Mouse (Mus musculus) G1E (cell line): ENCODE measurements around the gene Cxcl14. TPM values are rescaled to one million over a fixed set of nuclear protein-coding genes. Genes with fewer than 3 reads are reported as not detected.

Experiments used
- ATAC-seq: 2 replicates; pipeline ENCODE4 v1.8.0; 2016; ENCODE audit warnings: mild to moderate bottlenecking; ENCODE audit not compliant: insufficient number of reproducible peaks, poor library complexity, low FRiP score, severe bottlenecking; ENCODE audit errors: extremely low read depth
- DNase-seq: peaks from one replicate; pipeline ENCODE4 v3.0.0; 2012; ENCODE audit warnings: low spot score
- H3K27me3 ChIP-seq: 2 replicates; pipeline ENCODE4 v1.6.1; 2012; ENCODE audit warnings: mild to moderate bottlenecking, low read length, inconsistent platforms; ENCODE audit not compliant: insufficient read depth
- H3K36me3 ChIP-seq: replicated peaks from 2 replicates; pipeline ENCODE3; 2012; ENCODE audit warnings: mild to moderate bottlenecking, inconsistent platforms
- H3K4me1 ChIP-seq: 2 replicates; pipeline ENCODE4 v1.6.1; 2012; ENCODE audit warnings: low read depth, low read length, inconsistent platforms, mixed read lengths; ENCODE audit not compliant: insufficient read depth
- H3K4me3 ChIP-seq: 2 replicates; pipeline ENCODE4 v1.5.1; 2012; ENCODE audit warnings: low read depth, mild to moderate bottlenecking, inconsistent platforms, low read length, moderate library complexity, mixed read lengths
- H3K9me3 ChIP-seq: replicated peaks from 2 replicates; pipeline ENCODE4 v1.6.1; 2012; ENCODE audit warnings: inconsistent platforms
- CTCF ChIP-seq: IDR thresholded peaks from 2 replicates; pipeline ENCODE4 v1.5.1; 2012; ENCODE audit warnings: low read depth, low read length, inconsistent platforms, mixed read lengths
- GATA1 ChIP-seq: IDR thresholded peaks from 2 replicates; pipeline ENCODE4 v1.6.1; 2012; ENCODE audit warnings: borderline replicate concordance, low read length, inconsistent platforms, mixed read lengths
- GATA2 ChIP-seq: IDR thresholded peaks from 2 replicates; pipeline ENCODE4 v1.6.1; 2012; ENCODE audit warnings: low read depth, low read length, inconsistent platforms, borderline replicate concordance
- POLR2AphosphoS5 ChIP-seq: IDR thresholded peaks from 2 replicates; pipeline ENCODE4 v1.6.1; 2012; ENCODE audit warnings: low read depth, low read length, inconsistent platforms; ENCODE audit not compliant: insufficient replicate concordance
- TAL1 ChIP-seq: conservative IDR thresholded peaks from 2 replicates; pipeline ENCODE4 v1.6.1; 2012; ENCODE audit warnings: low read depth, low read length, inconsistent platforms, mixed read lengths
- polyA plus RNA-seq: library from polyadenylated mRNA; stranded (reverse); fragments of >175 nt; gene quantifications from 2 replicates; pipeline ENCODE4 v1.2.3, GENCODE M21; 2012
- total RNA-seq, 2 experiments: library from RNA; stranded (forward) in 1 of 2; stranded (reverse) in 1 of 2; fragments of 200-1000 nt in 1 of 2; fragments of >200 nt in 1 of 2; fragmentation: Nextera tagmentation in 1 of 2; gene quantifications; 2 replicates each; pipeline ENCODE4 v1.2.3; 2014 to 2017

Cxcl14 gene
- total and polyA plus RNA-seq, 3 experiments = not detected

- H3K9me3 ChIP-seq = peaks cover 82% of the 10 kb centered on the region
- no peaks in the 10 kb centered on the region for H3K36me3 ChIP-seq
- no peak for TF ChIP-seq CTCF
- DNase-seq (no peak), ATAC-seq (no peak)
- no peak overlapping the region for H3K4me3 ChIP-seq
- H3K27me3 ChIP-seq = no peaks in the 10 kb centered on the region; the same call in 1 of the 2 replicates
- no peaks in the 10 kb centered on the region for H3K4me1 ChIP-seq
Observed at GRCm38 (mm10) chr13:56287091-56287490, 9.3 kb downstream of the Cxcl14 start.

GRCm38 (mm10) chr13:56283321-56283720 is 13.0 kb downstream of the Cxcl14 start:
- DNase-seq (no peak), ATAC-seq (no peak)
- Histone ChIP-seq H3K9me3 (peaks cover 85% of the 10 kb centered on the region), H3K4me3 (no peak overlapping the region), H3K36me3 (no peaks in the 10 kb centered on the region), H3K27me3 (no peaks in the 10 kb centered on the region; the same call in 1 of the 2 replicates), H3K4me1 (no peaks in the 10 kb centered on the region)
- TF ChIP-seq TAL1 (no peak), CTCF (no peak), GATA1 (no peak), GATA2 (no peak), POLR2AphosphoS5 (no peak)

DNA sequence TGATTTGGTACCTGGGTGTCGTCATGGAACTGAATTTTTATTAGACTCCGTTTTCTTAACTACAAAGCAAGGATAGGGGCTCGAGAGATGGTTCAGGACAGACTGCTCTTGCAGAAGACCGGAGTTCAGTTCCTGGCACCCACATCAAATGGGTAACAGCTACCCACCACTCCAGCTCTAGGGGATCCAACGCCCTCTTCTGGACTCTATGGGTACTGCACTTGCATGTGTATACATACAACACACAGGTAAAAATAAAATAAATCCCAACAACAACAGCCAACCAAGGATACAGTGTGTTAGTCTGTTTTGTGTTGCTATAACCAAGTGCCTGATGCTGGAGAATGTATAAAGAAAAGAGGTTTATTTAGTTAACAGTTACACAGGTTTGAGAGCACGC is 16.0 kb downstream of the Cxcl14 start:
- no peaks in the 10 kb centered on the region; the same call in 1 of the 2 replicates for H3K27me3 ChIP-seq
- no peak for TF ChIP-seq POLR2AphosphoS5
- no peak for TF ChIP-seq CTCF
- TF ChIP-seq GATA1 = no peak
- no peak for TF ChIP-seq TAL1
- no peak for TF ChIP-seq GATA2
- no peak for ATAC-seq
- no peaks in the 10 kb centered on the region for H3K36me3 ChIP-seq
- H3K4me3 ChIP-seq = no peak overlapping the region
- DNase-seq = no peak
- peaks cover 82% of the 10 kb centered on the region for H3K9me3 ChIP-seq
- H3K4me1 ChIP-seq = no peaks in the 10 kb centered on the region

DNA sequence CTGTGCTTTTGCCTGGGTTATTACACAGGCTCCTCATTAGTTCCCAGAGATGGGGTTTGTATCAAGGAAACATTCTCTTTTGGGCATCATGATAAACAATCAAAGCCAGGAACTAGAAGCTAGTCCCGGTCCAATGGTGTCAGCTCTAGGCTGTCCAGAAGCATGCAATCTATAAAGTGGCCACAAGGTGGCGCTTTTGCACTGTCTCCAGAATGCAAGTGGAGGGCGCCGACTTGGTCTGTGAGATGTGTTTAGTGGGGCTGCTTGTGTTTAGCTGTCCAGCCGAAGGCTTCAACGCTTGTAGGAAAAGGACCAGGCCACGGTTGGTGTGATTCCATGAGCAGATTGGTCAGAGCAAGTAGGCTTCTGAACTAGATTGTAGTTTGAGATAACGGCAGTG is 16.9 kb downstream of the Cxcl14 start:
- no peaks in the 10 kb centered on the region for H3K36me3 ChIP-seq
- no peak overlapping the region for H3K4me3 ChIP-seq
- ATAC-seq (no peak), DNase-seq (no peak)
- TF ChIP-seq GATA1 (no peak), CTCF (0 out of 2 replicates have a peak, but pooled peaks have one; percentile 7)
- no peaks in the 10 kb centered on the region; the same call in 1 of the 2 replicates for H3K27me3 ChIP-seq
- H3K9me3 ChIP-seq = peaks cover 86% of the 10 kb centered on the region
- no peaks in the 10 kb centered on the region for H3K4me1 ChIP-seq

DNA sequence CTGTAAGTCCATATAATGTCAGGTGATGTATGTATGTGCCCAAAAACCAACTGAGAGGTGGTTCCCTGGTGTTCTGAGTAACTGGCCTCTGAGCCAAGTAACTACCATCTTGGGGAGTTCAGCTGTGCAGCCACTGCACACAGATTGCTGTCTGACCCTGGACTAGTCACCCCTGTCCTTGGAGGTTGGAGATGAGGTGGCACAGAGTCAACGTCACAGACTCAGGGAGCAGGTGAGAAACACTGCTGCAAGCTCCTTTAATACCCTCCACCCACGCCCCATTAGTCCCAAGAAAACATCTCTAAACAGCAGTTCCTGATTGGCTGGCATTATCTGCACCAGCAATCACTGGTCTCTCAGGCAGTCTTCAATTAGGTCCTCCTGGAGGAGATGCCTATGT is 21.2 kb downstream of the Cxcl14 start:
- no peaks in the 10 kb centered on the region for H3K27me3 ChIP-seq
- peaks cover 77% of the 10 kb centered on the region for H3K9me3 ChIP-seq
- TF ChIP-seq GATA1 = no peak
- TF ChIP-seq CTCF = no peak
- TF ChIP-seq TAL1 = no peak
- TF ChIP-seq GATA2 = no peak
- no peak for TF ChIP-seq POLR2AphosphoS5
- no peaks in the 10 kb centered on the region for H3K4me1 ChIP-seq
- H3K36me3 ChIP-seq = no peaks in the 10 kb centered on the region
- H3K4me3 ChIP-seq = no peak overlapping the region
- no peak for ATAC-seq
- DNase-seq = no peak

GRCm38 (mm10) chr13:56270124-56270523 is 26.2 kb downstream of the Cxcl14 start:
- H3K36me3 ChIP-seq = no peaks in the 10 kb centered on the region
- TF ChIP-seq CTCF (no peak), GATA2 (no peak), GATA1 (no peak), POLR2AphosphoS5 (no peak), TAL1 (no peak)

DNA sequence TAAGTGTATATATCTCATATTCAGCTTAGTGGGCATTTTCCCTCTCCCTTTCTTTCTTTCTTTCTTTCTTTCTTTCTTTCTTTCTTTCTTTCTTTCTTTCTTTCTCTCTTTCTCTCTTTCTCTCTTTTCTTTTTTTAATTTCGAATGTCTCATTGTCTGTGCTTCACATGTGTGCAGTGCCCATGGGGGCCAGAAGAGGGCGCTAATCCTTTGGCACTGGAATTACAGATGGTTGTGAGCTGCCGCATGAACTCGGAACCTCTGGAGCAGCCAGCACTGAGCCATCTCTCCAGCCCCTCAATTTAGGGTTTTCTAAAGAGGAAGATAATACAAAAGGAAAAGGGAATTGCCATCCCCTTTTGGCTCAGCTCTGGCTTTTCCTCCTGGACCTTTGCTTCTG is 29.0 kb downstream of the Cxcl14 start:
- no peak for ATAC-seq
- Histone ChIP-seq H3K36me3 (no peaks in the 10 kb centered on the region), H3K4me3 (no peak overlapping the region), H3K9me3 (peaks cover 50% of the 10 kb centered on the region), H3K27me3 (no peaks in the 10 kb centered on the region), H3K4me1 (no peaks in the 10 kb centered on the region)
- TF ChIP-seq CTCF = no peak
- no peak for TF ChIP-seq POLR2AphosphoS5
- no peak for TF ChIP-seq TAL1
- no peak for TF ChIP-seq GATA1
- no peak for TF ChIP-seq GATA2
- DNase-seq = no peak

More at GRCm38 (mm10) chr13:56270124-56270523, 26.2 kb downstream of the Cxcl14 start:
- Histone ChIP-seq H3K4me1 (no peaks in the 10 kb centered on the region), H3K4me3 (no peak overlapping the region), H3K9me3 (peaks cover 52% of the 10 kb centered on the region), H3K27me3 (no peaks in the 10 kb centered on the region)
- no peak for DNase-seq
- no peak for ATAC-seq
